Mouse (Mus musculus) CD4-positive, CD25-positive, alpha-beta regulatory T cell, adult 2 months (primary cell): ENCODE results near the gene Zfp512b.
A peak's percentile ranks its signal among the peaks of the same experiment; 100 is the strongest.

ENCODE experiments used
- DNase-seq: peaks from one replicate; pipeline ENCODE4 v3.0.0-alpha.2; 2012; ENCODE audit warnings: low read depth, low spot score

The Zfp512b gene

DNA sequence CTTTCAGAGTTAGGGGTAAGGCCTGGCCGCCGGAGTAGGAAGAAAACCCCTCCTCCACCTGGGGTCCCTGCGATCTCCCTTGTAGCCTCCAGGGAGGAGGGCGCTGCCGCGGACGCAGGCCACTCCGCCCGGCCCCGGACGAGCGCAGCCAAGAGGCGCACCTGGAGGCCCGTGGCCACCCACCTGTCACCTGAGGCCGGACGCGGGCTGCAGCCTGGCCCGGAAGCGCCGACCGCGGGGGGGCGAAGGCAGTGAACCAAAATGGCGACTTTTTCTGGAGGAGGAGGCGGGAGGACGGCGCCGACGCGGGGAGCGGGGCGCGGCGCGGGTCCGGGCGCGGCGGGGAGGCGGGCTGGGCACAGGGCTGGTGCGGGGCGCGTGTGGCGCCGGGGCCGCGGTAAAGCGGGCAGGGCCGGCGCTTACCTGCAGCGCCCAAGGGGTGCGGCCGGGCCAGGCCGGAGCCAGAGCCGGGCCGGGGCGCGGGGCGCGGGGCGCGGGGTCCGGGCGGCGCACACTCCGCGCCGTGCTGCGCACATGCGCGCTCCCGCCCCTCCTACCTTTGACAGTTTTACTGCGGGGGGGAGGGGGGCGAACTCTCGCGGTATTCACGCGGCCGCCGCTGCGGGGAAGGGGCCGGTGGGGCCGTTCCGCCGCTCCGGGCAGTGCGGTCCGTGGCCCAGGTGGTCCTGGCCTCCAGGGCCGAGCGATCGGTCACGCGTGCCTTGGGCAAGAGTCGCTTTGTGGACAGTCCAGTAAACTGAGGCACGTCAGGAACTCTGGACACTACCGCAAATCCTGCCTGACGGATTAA, at the start of gene Zfp512b:
TSS of gene Zfp512b (minus strand) at position 573 of the 811 bp plus-strand sequence.
- DNase-seq = peak; percentile 76

DNA sequence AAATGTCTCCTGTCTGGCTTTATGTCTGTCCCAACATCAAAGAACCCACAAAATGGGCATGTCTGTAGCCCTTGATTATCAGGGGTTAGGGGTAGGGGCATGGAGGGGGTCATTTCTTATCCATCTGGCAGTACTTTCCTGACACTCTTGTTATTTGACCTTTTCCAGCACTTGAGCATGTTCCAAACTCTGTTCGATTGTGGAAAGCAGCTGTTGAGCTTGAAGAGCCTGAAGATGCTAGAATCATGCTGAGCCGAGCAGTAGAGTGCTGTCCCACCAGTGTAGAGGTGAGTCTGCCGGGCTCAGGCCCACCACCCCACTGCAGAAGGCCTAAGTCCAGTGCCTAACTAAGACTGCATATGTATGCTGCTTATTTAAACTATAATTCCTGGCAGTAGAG, 43.3 kb upstream of the Zfp512b start:
- no peak for DNase-seq

DNA sequence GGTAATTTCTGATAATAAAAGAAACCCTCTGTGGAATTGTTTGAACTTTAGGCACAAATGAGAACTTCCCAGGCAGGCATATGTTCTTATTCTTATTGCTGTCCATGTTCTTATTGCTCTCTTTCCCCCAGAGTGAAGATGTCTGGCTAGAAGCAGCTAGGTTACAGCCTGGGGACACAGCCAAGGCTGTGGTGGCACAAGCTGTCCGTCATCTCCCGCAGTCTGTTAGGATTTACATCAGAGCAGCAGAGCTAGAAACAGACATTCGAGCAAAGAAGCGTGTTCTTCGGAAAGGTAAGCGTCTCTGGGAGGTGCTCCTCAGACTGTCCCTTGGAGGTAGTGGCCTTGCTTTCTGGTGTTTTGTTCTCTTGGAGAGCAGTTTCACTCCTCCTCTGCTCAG, 40.0 kb upstream of the Zfp512b start:
- no peak for DNase-seq

DNA sequence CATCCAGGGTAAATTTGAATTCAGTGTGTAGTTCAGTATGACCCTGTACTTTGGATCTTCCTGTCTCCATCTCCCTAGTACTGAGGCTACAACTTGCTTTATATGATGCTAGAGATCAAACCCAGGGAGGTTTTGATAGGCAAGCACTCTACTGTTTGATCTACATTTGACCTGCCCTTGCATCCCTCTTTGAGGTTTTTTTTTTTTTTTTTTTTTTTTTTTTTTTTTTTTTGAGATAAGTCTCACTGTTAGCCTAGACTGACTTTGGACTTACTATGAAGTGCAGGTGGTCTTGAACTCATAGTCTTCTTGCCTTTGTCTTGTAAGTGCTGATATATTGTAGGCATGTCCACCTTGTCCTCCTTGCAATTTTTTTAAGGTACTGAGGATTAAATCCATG, 35.9 kb upstream of the Zfp512b start:
- DNase-seq = no peak

GRCm38 (mm10) chr2:181623401-181623800, 30.8 kb upstream of the Zfp512b start:
- peak; percentile 36 for DNase-seq

DNA sequence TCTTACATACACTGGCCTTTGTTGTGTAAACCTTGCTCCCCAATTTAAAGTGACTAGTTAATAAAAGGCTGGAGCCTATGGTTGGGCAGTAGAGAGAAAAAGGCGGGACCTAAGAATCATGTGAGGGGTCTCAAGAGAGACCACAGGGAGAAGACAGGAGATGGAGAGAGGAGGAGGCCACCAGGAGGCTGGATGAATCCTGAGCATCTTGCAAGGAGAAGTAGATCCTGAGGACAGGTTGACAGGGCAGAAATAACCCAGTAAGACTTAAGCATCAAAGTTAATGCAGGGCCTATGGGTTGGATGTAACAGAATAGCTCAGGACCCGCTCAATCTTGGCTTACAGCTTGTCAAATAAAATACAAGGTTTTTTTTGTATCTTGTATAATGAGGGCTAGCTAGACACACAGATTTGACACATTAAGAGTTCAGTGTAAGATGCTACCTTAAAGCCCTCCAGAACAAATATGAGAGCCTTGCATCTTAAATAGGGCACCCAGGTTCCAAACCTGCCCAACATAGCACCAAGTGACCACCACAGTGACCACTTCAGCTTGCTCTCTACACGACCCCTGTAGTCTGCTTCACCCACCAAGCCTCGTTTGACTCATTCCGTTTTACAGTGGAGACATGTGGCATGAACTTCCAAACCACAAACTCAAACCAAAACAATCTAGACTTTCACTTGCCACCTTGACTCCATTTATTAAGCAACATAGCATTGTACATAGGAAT, 26.3 kb upstream of the Zfp512b start:
- DNase-seq = no peak

DNA sequence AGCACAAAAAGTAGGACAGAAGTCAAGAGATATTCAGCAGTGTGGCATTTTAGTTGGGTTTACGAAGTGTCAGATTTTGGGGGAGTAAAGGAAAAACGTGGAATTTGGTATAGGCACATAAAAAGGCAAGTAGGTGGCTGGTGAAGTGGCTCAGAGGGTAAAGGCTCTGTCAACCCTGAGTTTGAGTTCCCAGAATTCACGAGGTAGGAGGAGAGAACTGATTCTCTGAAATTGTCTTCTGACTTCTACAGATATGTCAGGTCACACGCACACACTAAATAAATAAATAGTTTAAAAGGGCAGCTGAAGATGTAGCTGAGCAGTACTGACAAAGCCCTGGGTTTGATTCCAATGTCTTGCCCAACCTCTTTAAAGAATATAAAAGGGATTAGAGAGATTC, 9.8 kb upstream of the Zfp512b start:
- DNase-seq = no peak

DNA sequence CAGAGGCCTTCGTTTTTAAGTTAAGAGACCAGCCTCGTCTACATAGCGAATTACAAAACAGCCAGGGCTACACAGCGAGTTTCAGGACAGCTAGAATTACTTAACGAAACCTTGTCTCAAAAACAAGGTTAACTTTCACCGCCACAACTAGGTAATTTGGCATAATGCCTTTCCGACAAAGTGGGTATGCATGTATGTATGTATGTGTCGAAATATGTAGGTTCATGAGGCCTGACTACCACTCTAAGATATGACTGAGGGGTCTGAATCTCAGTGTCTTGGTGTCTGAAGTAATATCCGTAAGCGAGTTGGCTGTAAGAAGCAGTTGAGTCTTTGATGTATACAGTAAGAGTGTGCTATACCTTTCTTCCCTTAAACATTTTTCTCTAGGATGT, 9.1 kb upstream of the Zfp512b start:
- no peak for DNase-seq

DNA sequence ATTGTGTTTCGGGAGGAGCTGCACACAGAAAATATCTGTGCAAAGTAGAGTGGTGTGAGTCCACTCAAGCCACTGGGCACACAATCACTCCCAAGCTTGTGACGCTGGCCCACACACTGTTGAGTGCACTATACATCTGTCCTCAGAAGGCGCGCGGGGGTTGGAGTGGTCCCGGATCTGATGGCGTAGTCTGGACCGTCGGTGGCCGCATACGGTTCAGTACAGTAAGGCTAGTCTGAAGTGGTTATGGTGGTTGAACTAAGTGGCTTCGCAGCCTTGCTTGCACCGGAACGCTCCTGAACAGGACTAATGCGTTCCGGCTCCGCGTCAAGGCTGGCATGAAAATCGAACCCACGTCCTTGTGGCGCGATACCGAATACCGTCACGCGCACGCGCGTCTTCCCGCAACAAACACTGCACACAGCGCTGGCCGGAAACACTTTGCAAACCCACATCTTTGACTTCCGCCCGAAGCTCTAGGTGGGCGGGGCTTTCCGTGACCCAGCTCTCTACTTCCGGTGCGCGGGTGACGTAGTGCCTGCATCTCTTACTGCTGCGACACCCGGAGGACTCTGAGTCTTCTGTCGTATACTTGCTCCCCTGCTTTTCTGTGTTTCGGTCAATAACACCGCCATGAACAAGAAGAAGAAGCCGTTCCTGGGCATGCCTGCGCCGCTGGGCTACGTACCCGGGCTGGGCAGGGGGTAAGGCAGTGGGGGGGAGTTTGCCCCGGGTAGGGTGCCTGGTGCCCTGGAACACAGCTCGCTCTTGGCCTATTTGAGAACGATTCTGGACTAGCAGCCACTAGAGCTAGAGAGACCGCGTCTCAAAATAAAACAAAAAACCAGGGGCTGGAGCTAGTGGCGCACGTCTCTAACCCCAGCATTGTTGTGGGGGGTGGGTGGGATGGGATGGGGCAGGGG, 8.5 kb upstream of the Zfp512b start:
- peak; percentile 98 for DNase-seq

- DNase-seq = peak; percentile 19
These were observed 7.7 kb upstream of the Zfp512b start for GRCm38 (mm10) chr2:181600226-181600758.

- DNase-seq = peak; percentile 79
These were observed 6.1 kb upstream of the Zfp512b start, which contains the start of gene Samd10 for GRCm38 (mm10) chr2:181598454-181599351. Samd10 (minus strand) TSS chr2:181599212.

- DNase-seq = no peak
These were observed 4.9 kb upstream of the Zfp512b start for GRCm38 (mm10) chr2:181597378-181598061.

DNA sequence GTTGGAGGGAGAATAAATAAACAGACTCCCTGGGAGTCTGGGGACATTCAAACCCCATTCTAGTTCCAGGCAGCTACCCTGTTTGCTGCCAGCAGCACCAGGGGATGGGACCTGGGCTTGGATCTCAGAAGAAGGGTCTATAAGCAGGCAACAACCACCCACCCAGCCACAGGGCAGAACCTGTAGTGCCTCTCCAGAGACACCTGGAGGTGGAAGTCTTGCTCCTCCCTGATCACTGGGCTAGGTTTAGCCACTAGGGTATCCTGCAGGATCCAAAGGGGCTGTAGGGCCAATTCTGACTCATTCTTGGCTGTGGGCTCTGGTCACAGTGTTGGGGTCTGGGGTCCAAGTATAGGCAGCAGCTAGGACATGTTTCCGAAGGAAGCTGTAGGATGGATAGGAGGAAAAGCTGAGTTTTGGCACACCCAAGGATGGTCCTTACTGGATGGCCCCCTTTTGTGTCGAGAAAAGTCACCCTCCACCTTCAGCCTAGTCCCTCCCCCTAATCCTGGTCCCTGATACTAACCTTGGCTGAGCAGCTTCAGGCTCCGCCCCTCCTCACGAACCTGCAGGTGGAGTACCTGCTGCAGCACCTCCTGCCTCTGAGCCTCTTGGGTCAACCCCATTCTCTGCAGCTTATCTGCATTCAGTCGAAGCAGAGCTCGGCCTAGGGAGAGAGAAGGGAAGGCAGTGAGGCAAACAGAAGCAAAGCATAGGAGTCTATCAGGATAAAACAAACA, 3.8 kb upstream of the Zfp512b start:
- DNase-seq = no peak

GRCm38 (mm10) chr2:181594946-181595696, 2.5 kb upstream of the Zfp512b start:
- peak; percentile 72 for DNase-seq

GRCm38 (mm10) chr2:181593937-181594336, 1.3 kb upstream of the Zfp512b start:
- peak; percentile 37 for DNase-seq

- DNase-seq = peak; percentile 28
These were observed 429 bp upstream of the Zfp512b start for GRCm38 (mm10) chr2:181593042-181593421.

GRCm38 (mm10) chr2:181591528-181592085, 996 bp downstream of the Zfp512b start, which contains the start of gene Prpf6:
Prpf6 (plus strand) TSS chr2:181591868.
- peak; percentile 67 for DNase-seq

GRCm38 (mm10) chr2:181590471-181590870, 2.1 kb downstream of the Zfp512b start:
- no peak for DNase-seq
